Mouse (Mus musculus): ENCODE results near the gene Ift74.

Gene Ift74

GRCm38 (mm10) chr4:94696368-94696767 is 82.1 kb downstream of the Ift74 start:
- DNase-seq = no peak

- DNase-seq = no peak
Observed at GRCm38 (mm10) chr4:94711002-94711401, 96.7 kb downstream of the Ift74 start.

GRCm38 (mm10) chr4:94711426-94711825 is 97.1 kb downstream of the Ift74 start:
- no peak for DNase-seq

GRCm38 (mm10) chr4:94713741-94714140 is 99.5 kb downstream of the Ift74 start:
- no peak for DNase-seq

- no peak for DNase-seq
Observed at GRCm38 (mm10) chr4:94715166-94715565, 100.9 kb downstream of the Ift74 start.

GRCm38 (mm10) chr4:94725799-94726198 is 111.5 kb downstream of the Ift74 start:
- DNase-seq = no peak

GRCm38 (mm10) chr4:94732721-94733120 is 118.4 kb downstream of the Ift74 start:
- no peak for DNase-seq

- DNase-seq = no peak
Observed at GRCm38 (mm10) chr4:94737326-94738295, 123.3 kb downstream of the Ift74 start.

GRCm38 (mm10) chr4:94738838-94739731 is 124.8 kb downstream of the Ift74 start, which contains the start of gene Tek:
Gene Tek (plus strand): TSS chr4:94739289.
- no peak for DNase-seq

GRCm38 (mm10) chr4:94741824-94742223 is 127.5 kb downstream of the Ift74 start:
- DNase-seq = no peak
